Mouse (Mus musculus) G1E (cell line): Measurements from ENCODE around the gene Pyurf. TPM values are rescaled to one million over a fixed set of nuclear protein-coding genes. Genes with fewer than 3 reads are reported as not detected.

Experiments used
- ATAC-seq: 2 replicates; pipeline ENCODE4 v1.8.0; 2016; ENCODE audit warnings: mild to moderate bottlenecking; ENCODE audit not compliant: insufficient number of reproducible peaks, poor library complexity, low FRiP score, severe bottlenecking; ENCODE audit errors: extremely low read depth
- DNase-seq: peaks from one replicate; pipeline ENCODE4 v3.0.0; 2012; ENCODE audit warnings: low spot score
- H3K27me3 ChIP-seq: 2 replicates; pipeline ENCODE4 v1.6.1; 2012; ENCODE audit warnings: mild to moderate bottlenecking, low read length, inconsistent platforms; ENCODE audit not compliant: insufficient read depth
- H3K36me3 ChIP-seq: replicated peaks from 2 replicates; pipeline ENCODE3; 2012; ENCODE audit warnings: mild to moderate bottlenecking, inconsistent platforms
- H3K4me1 ChIP-seq: 2 replicates; pipeline ENCODE4 v1.6.1; 2012; ENCODE audit warnings: low read depth, low read length, inconsistent platforms, mixed read lengths; ENCODE audit not compliant: insufficient read depth
- H3K4me3 ChIP-seq: 2 replicates; pipeline ENCODE4 v1.5.1; 2012; ENCODE audit warnings: low read depth, mild to moderate bottlenecking, inconsistent platforms, low read length, moderate library complexity, mixed read lengths
- H3K9me3 ChIP-seq: replicated peaks from 2 replicates; pipeline ENCODE4 v1.6.1; 2012; ENCODE audit warnings: inconsistent platforms
- CTCF ChIP-seq: IDR thresholded peaks from 2 replicates; pipeline ENCODE4 v1.5.1; 2012; ENCODE audit warnings: low read depth, low read length, inconsistent platforms, mixed read lengths
- GATA1 ChIP-seq: IDR thresholded peaks from 2 replicates; pipeline ENCODE4 v1.6.1; 2012; ENCODE audit warnings: borderline replicate concordance, low read length, inconsistent platforms, mixed read lengths
- GATA2 ChIP-seq: IDR thresholded peaks from 2 replicates; pipeline ENCODE4 v1.6.1; 2012; ENCODE audit warnings: low read depth, low read length, inconsistent platforms, borderline replicate concordance
- POLR2AphosphoS5 ChIP-seq: IDR thresholded peaks from 2 replicates; pipeline ENCODE4 v1.6.1; 2012; ENCODE audit warnings: low read depth, low read length, inconsistent platforms; ENCODE audit not compliant: insufficient replicate concordance
- TAL1 ChIP-seq: conservative IDR thresholded peaks from 2 replicates; pipeline ENCODE4 v1.6.1; 2012; ENCODE audit warnings: low read depth, low read length, inconsistent platforms, mixed read lengths
- polyA plus RNA-seq: library from polyadenylated mRNA; stranded (reverse); fragments of >175 nt; gene quantifications from 2 replicates; pipeline ENCODE4 v1.2.3, GENCODE M21; 2012
- total RNA-seq, 2 experiments: library from RNA; stranded (forward) in 1 of 2; stranded (reverse) in 1 of 2; fragments of 200-1000 nt in 1 of 2; fragments of >200 nt in 1 of 2; fragmentation: Nextera tagmentation in 1 of 2; gene quantifications; 2 replicates each; pipeline ENCODE4 v1.2.3; 2014 to 2017

Pyurf gene
- total and polyA plus RNA-seq, 3 experiments = 10.8 to 21.0 (median 13.8) TPM

DNA sequence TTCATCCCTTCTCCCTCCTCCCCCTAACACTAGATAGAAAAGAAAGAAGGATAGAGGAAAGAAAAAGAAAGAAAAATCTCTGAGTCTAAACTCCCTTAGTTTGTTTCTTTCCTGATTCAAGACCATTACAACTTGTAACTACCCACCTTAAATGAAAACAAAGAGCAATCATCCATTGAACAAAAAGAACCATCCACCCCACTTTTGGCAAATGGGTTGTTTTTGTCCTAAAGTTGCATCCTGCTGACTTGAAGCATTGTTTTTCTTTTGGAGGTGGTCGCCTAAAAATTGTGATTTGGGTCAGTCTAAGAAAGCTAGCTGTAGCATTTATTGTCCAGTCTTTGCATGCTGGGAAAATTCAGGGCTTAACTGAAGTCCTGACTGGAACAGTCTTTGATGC, 52.3 kb downstream of the Pyurf start:
- no peak overlapping the region for H3K4me3 ChIP-seq
- no peak for ATAC-seq
- TF ChIP-seq CTCF = no peak
- no peak for TF ChIP-seq GATA1
- no peak for TF ChIP-seq GATA2
- no peak for TF ChIP-seq POLR2AphosphoS5
- TF ChIP-seq TAL1 = no peak
- no peak for DNase-seq
- H3K36me3 ChIP-seq = no peaks in the 10 kb centered on the region
- H3K9me3 ChIP-seq = no peaks in the 10 kb centered on the region
- H3K27me3 ChIP-seq = peaks cover 6% of the 10 kb centered on the region; the same call in 1 of the 2 replicates
- H3K4me1 ChIP-seq = no peaks in the 10 kb centered on the region

Other genes starting within 250 kb of the Pyurf start
- 2.1 and 2.4 TPM in 2 replicates for gene Ppm1k, start 156.6 kb downstream of the Pyurf start, total RNA-seq (2014; fragmentation: Nextera tagmentation)
- 3.9 and 4.6 TPM in 2 replicates for gene Ppm1k, start 156.6 kb downstream of the Pyurf start, total RNA-seq (2017)
- 0.05 and 0.34 TPM in 2 replicates for gene Ppm1k, start 156.6 kb downstream of the Pyurf start, polyA plus RNA-seq
- 1.1 TPM in 1 of 2 replicates, not detected in the other for gene Herc6, start 111.1 kb downstream of the Pyurf start, total RNA-seq (2014; fragmentation: Nextera tagmentation)
- gene Herc6, start 111.1 kb downstream of the Pyurf start, total RNA-seq (2017) = under 0.01 and 0.22 TPM in 2 replicates
- gene Herc6, start 111.1 kb downstream of the Pyurf start, polyA plus RNA-seq = not detected in 2 replicates
- 33.8 and 34.4 TPM in 2 replicates for gene Lancl2, start 10.5 kb upstream of the Pyurf start, total RNA-seq (2014; fragmentation: Nextera tagmentation)
- gene Lancl2, start 10.5 kb upstream of the Pyurf start, total RNA-seq (2017) = 25.3 and 26.2 TPM in 2 replicates
- gene Lancl2, start 10.5 kb upstream of the Pyurf start, polyA plus RNA-seq = 22.1 and 23.3 TPM in 2 replicates
- 17.0 and 31.9 TPM in 2 replicates for gene Vopp1, start 133.1 kb upstream of the Pyurf start, total RNA-seq (2014; fragmentation: Nextera tagmentation)
- gene Vopp1, start 133.1 kb upstream of the Pyurf start, total RNA-seq (2017) = 32.8 and 37.1 TPM in 2 replicates
- 5.3 and 5.4 TPM in 2 replicates for gene Vopp1, start 133.1 kb upstream of the Pyurf start, polyA plus RNA-seq
- gene Vmn1r21, start 158.3 kb upstream of the Pyurf start, total RNA-seq (2014; fragmentation: Nextera tagmentation) = not detected in 2 replicates
- 0.22 TPM in 1 of 2 replicates, not detected in the other for gene Vmn1r21, start 158.3 kb upstream of the Pyurf start, total RNA-seq (2017)
- gene Vmn1r21, start 158.3 kb upstream of the Pyurf start, polyA plus RNA-seq = not detected in 2 replicates
- gene Vmn1r22, start 215.9 kb upstream of the Pyurf start, total RNA-seq (2014; fragmentation: Nextera tagmentation) = not detected in 2 replicates
- 0.16 TPM in 1 of 2 replicates, not detected in the other for gene Vmn1r22, start 215.9 kb upstream of the Pyurf start, total RNA-seq (2017)
- not detected in 2 replicates for gene Vmn1r22, start 215.9 kb upstream of the Pyurf start, polyA plus RNA-seq
- gene Vmn1r23, start 234.8 kb upstream of the Pyurf start, total RNA-seq (2014; fragmentation: Nextera tagmentation) = not detected in 2 replicates
- not detected in 2 replicates for gene Vmn1r23, start 234.8 kb upstream of the Pyurf start, total RNA-seq (2017)
- gene Vmn1r23, start 234.8 kb upstream of the Pyurf start, polyA plus RNA-seq = not detected in 2 replicates